Mouse (Mus musculus): ENCODE measurements around the gene Stard13. TPM values are rescaled to one million over a fixed set of nuclear protein-coding genes. Genes with fewer than 3 reads are reported as not detected.

The Stard13 gene
- polyA plus RNA-seq, 1 experiment from 2014 or later = 10.6 TPM

- H3K4me2 ChIP-seq = no peak overlapping the region
- H3K4me3 ChIP-seq (replicated peaks) = no peak overlapping the region
- peak overlapping the region; percentile 49 for H3K27ac ChIP-seq
- no peak overlapping the region for H3K9ac ChIP-seq
- peaks cover 27% of the 10 kb centered on the region for H3K36me3 ChIP-seq
- no peaks in the 10 kb centered on the region for H3K27me3 ChIP-seq
- WGBS = 71% methylated on average over 10 of the region's 10 CpGs
- H3K9me3 ChIP-seq (replicated peaks) = peaks cover 9% of the 10 kb centered on the region; the same call in 1 of the 2 replicates
- peaks cover 48% of the 10 kb centered on the region for H3K4me1 ChIP-seq
- no peak for ATAC-seq (replicated peaks; ENCODE audit: low FRiP score)
Measured at GRCm38 (mm10) chr5:151059352-151059751, 174.3 kb downstream of the Stard13 start.

GRCm38 (mm10) chr5:151057716-151058115, 175.9 kb downstream of the Stard13 start:
- WGBS = 81% methylated on average over 5 of the region's 5 CpGs
- Histone ChIP-seq H3K9me3 (replicated peaks) (peaks cover 9% of the 10 kb centered on the region; the same call in 1 of the 2 replicates), H3K9ac (no peak overlapping the region), H3K27me3 (no peaks in the 10 kb centered on the region), H3K4me1 (peaks cover 57% of the 10 kb centered on the region), H3K4me3 (replicated peaks) (no peak overlapping the region), H3K27ac (peak overlapping the region; percentile 56; the same call in 1 of the 2 replicates), H3K4me2 (no peak overlapping the region), H3K36me3 (peaks cover 19% of the 10 kb centered on the region)
- ATAC-seq (replicated peaks; ENCODE audit: low FRiP score) = no peak

GRCm38 (mm10) chr5:151056920-151057294, 176.7 kb downstream of the Stard13 start:
- no peak overlapping the region for H3K4me3 ChIP-seq (replicated peaks)
- H3K27ac ChIP-seq = peak overlapping the region; percentile 67
- no peaks in the 10 kb centered on the region for H3K27me3 ChIP-seq
- no peak overlapping the region for H3K4me2 ChIP-seq
- H3K9ac ChIP-seq = no peak overlapping the region
- ATAC-seq (replicated peaks; ENCODE audit: low FRiP score) = peak; percentile 53
- H3K36me3 ChIP-seq = peaks cover 18% of the 10 kb centered on the region
- 49% methylated on average over 6 of the region's 6 CpGs for WGBS
- H3K9me3 ChIP-seq (replicated peaks) = 0 out of 2 replicates have a peak, but pooled peaks cover 3% of the 10 kb centered on the region
- H3K4me1 ChIP-seq = peaks cover 57% of the 10 kb centered on the region

- Histone ChIP-seq H3K9ac (no peak overlapping the region), H3K27me3 (no peaks in the 10 kb centered on the region), H3K4me1 (peaks cover 57% of the 10 kb centered on the region), H3K27ac (peak overlapping the region; percentile 67), H3K4me2 (0 out of 2 replicates have a peak overlapping the region, but pooled peaks have one; percentile 7), H3K36me3 (peaks cover 13% of the 10 kb centered on the region), H3K9me3 (replicated peaks) (no peaks in the 10 kb centered on the region), H3K4me3 (replicated peaks) (no peak overlapping the region)
- WGBS = 51% methylated on average over 12 of the region's 12 CpGs
- 0 out of 2 replicates have a peak, but pooled peaks have one; percentile 2 for ATAC-seq (replicated peaks; ENCODE audit: low FRiP score)
Measured at GRCm38 (mm10) chr5:151056255-151056919, 177.2 kb downstream of the Stard13 start.

GRCm38 (mm10) chr5:151055426-151056090, 178.1 kb downstream of the Stard13 start:
- Histone ChIP-seq H3K27ac (peak overlapping the region; percentile 67), H3K27me3 (no peaks in the 10 kb centered on the region), H3K36me3 (peaks cover 17% of the 10 kb centered on the region), H3K4me2 (no peak overlapping the region), H3K9ac (no peak overlapping the region), H3K4me1 (peaks cover 53% of the 10 kb centered on the region), H3K9me3 (replicated peaks) (no peaks in the 10 kb centered on the region), H3K4me3 (replicated peaks) (no peak overlapping the region)
- no peak for ATAC-seq (replicated peaks; ENCODE audit: low FRiP score)
- WGBS = 93% methylated on average over 11 of the region's 11 CpGs

GRCm38 (mm10) chr5:151054743-151055114, 178.9 kb downstream of the Stard13 start:
- peaks cover 48% of the 10 kb centered on the region for H3K4me1 ChIP-seq

GRCm38 (mm10) chr5:151054100-151054742, 179.4 kb downstream of the Stard13 start:
- no peak overlapping the region for H3K4me3 ChIP-seq (replicated peaks)
- WGBS = 20% methylated on average over 7 of the region's 7 CpGs
- peaks cover 44% of the 10 kb centered on the region for H3K4me1 ChIP-seq
- peak overlapping the region; percentile 67 for H3K27ac ChIP-seq
- ATAC-seq (replicated peaks; ENCODE audit: low FRiP score) = peak; percentile 69
- no peaks in the 10 kb centered on the region for H3K9me3 ChIP-seq (replicated peaks)
- H3K9ac ChIP-seq = no peak overlapping the region
- no peaks in the 10 kb centered on the region for H3K27me3 ChIP-seq
- peaks cover 19% of the 10 kb centered on the region for H3K36me3 ChIP-seq
- H3K4me2 ChIP-seq = no peak overlapping the region

More at GRCm38 (mm10) chr5:151054743-151055114, 178.9 kb downstream of the Stard13 start:
- no peaks in the 10 kb centered on the region for H3K27me3 ChIP-seq
- no peak overlapping the region for H3K9ac ChIP-seq
- peak; percentile 38 for ATAC-seq (replicated peaks; ENCODE audit: low FRiP score)
- H3K36me3 ChIP-seq = peaks cover 19% of the 10 kb centered on the region
- peak overlapping the region; percentile 67 for H3K27ac ChIP-seq
- whole genome bisulfite sequencing = 34% methylated on average over 4 of the region's 4 CpGs
- H3K4me2 ChIP-seq = no peak overlapping the region
- no peak overlapping the region for H3K4me3 ChIP-seq (replicated peaks)
- H3K9me3 ChIP-seq (replicated peaks) = no peaks in the 10 kb centered on the region

GRCm38 (mm10) chr5:151053190-151053589, 180.4 kb downstream of the Stard13 start:
- no peaks in the 10 kb centered on the region for H3K9me3 ChIP-seq (replicated peaks)
- peaks cover 22% of the 10 kb centered on the region for H3K36me3 ChIP-seq
- H3K27ac ChIP-seq = peak overlapping the region; percentile 67; the same call in 1 of the 2 replicates
- no peak overlapping the region for H3K4me2 ChIP-seq
- ATAC-seq (replicated peaks; ENCODE audit: low FRiP score) = no peak
- peaks cover 42% of the 10 kb centered on the region for H3K4me1 ChIP-seq
- H3K9ac ChIP-seq = no peak overlapping the region
- no peaks in the 10 kb centered on the region for H3K27me3 ChIP-seq
- 90% methylated on average over 5 of the region's 5 CpGs for WGBS
- H3K4me3 ChIP-seq (replicated peaks) = no peak overlapping the region

GRCm38 (mm10) chr5:151052331-151052730, 181.3 kb downstream of the Stard13 start:
- Histone ChIP-seq H3K27ac (no peak overlapping the region), H3K9ac (no peak overlapping the region), H3K4me2 (no peak overlapping the region), H3K4me1 (peaks cover 43% of the 10 kb centered on the region), H3K4me3 (replicated peaks) (no peak overlapping the region), H3K27me3 (no peaks in the 10 kb centered on the region), H3K9me3 (replicated peaks) (no peaks in the 10 kb centered on the region), H3K36me3 (peaks cover 23% of the 10 kb centered on the region)
- no peak for ATAC-seq (replicated peaks; ENCODE audit: low FRiP score)
- 95% methylated on average over 8 of the region's 8 CpGs for WGBS

- no peak for ATAC-seq (replicated peaks; ENCODE audit: low FRiP score)
- WGBS = 54% methylated on average over 12 of the region's 12 CpGs
- Histone ChIP-seq H3K27ac (peak overlapping the region; percentile 5), H3K4me1 (0 out of 2 replicates have a peak, but pooled peaks cover 6% of the 10 kb centered on the region), H3K9me3 (replicated peaks) (no peaks in the 10 kb centered on the region), H3K9ac (no peak overlapping the region), H3K36me3 (peaks cover 33% of the 10 kb centered on the region), H3K4me2 (no peak overlapping the region), H3K4me3 (replicated peaks) (no peak overlapping the region), H3K27me3 (no peaks in the 10 kb centered on the region)
Measured at GRCm38 (mm10) chr5:151047488-151047887, 186.1 kb downstream of the Stard13 start.

GRCm38 (mm10) chr5:151046917-151047316, 186.7 kb downstream of the Stard13 start:
- ATAC-seq (replicated peaks; ENCODE audit: low FRiP score) = no peak
- Histone ChIP-seq H3K27me3 (no peaks in the 10 kb centered on the region), H3K9ac (no peak overlapping the region), H3K4me1 (0 out of 2 replicates have a peak, but pooled peaks cover 6% of the 10 kb centered on the region), H3K27ac (peak overlapping the region; percentile 5; the same call in 1 of the 2 replicates), H3K9me3 (replicated peaks) (no peaks in the 10 kb centered on the region), H3K4me2 (no peak overlapping the region), H3K36me3 (peaks cover 33% of the 10 kb centered on the region), H3K4me3 (replicated peaks) (no peak overlapping the region)
- WGBS = 62% methylated on average over 7 of the region's 7 CpGs

- ATAC-seq (replicated peaks; ENCODE audit: low FRiP score) = no peak
- no peaks in the 10 kb centered on the region for H3K27me3 ChIP-seq
- H3K4me1 ChIP-seq = 0 out of 2 replicates have a peak, but pooled peaks cover 6% of the 10 kb centered on the region
- H3K36me3 ChIP-seq = peaks cover 39% of the 10 kb centered on the region
- H3K4me2 ChIP-seq = no peak overlapping the region
- H3K4me3 ChIP-seq (replicated peaks) = no peak overlapping the region
- H3K9me3 ChIP-seq (replicated peaks) = no peaks in the 10 kb centered on the region
- no peak overlapping the region for H3K9ac ChIP-seq
- H3K27ac ChIP-seq = no peak overlapping the region
- 92% methylated on average over 6 of the region's 6 CpGs for WGBS
Measured at GRCm38 (mm10) chr5:151046131-151046530, 187.5 kb downstream of the Stard13 start.

Measured in kidney, embryonic 15.5 days (tissue).